Mouse (Mus musculus): ENCODE data around the gene Yars. TPM values are rescaled to one million over a fixed set of nuclear protein-coding genes. Genes with fewer than 3 reads are reported as not detected.
A peak's percentile ranks its signal among the peaks of the same experiment; 100 is the strongest.

Yars gene
- total RNA-seq, 2 experiments from 2014 or later: 38.8 to 39.2 TPM

DNA sequence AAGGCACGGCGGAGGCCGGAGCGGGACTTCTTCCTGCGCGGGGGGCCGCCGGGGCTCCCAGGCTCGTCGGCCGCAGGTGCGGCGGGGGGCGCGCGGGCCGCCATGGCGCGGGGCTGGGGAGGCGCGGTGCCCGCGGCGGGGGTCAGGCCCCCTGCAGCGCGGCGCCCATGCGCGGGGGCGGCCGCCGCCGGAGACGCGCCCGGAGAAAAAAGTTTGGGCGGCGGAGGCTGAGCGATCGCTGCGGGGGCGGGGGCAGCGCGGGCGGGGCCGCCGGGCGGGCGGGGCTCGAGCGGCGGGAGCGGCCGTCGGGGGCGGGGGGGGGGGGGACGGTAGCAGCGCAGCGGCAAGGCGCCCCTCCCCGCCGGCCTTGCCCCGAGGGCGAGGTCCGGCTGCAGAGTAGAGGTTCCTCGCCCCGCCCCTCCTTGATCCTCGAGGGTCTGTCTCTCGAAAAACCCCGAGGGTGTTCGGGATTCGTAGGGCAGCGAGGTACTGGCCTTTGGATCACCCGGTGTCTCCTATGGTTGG lies 58.7 kb downstream of the Yars start:
- DNase-seq: no peak
- intact Hi-C loops (cut with DNase I): no loop called here

DNA sequence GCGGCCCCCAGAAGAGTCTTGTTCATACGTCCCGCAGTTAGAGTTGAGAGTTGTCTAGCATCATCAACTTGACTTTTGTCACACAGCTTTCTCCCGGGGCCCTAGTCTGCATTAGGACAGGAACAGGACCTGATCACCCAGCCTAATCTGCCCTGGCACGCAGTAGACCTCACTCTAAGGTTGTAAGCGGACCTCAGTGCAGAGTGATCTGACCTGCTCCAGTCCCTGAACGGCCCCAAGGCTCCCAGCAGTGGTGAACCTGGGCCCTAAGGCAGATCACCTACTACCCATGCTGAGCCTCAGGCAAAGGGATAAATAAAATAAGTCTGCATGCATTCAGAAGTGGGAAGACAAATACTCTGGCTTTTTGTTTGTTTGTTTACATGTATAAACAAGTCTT lies 59.7 kb downstream of the Yars start:
- intact Hi-C loops (cut with DNase I): no loop called here
- no peak for DNase-seq

DNA sequence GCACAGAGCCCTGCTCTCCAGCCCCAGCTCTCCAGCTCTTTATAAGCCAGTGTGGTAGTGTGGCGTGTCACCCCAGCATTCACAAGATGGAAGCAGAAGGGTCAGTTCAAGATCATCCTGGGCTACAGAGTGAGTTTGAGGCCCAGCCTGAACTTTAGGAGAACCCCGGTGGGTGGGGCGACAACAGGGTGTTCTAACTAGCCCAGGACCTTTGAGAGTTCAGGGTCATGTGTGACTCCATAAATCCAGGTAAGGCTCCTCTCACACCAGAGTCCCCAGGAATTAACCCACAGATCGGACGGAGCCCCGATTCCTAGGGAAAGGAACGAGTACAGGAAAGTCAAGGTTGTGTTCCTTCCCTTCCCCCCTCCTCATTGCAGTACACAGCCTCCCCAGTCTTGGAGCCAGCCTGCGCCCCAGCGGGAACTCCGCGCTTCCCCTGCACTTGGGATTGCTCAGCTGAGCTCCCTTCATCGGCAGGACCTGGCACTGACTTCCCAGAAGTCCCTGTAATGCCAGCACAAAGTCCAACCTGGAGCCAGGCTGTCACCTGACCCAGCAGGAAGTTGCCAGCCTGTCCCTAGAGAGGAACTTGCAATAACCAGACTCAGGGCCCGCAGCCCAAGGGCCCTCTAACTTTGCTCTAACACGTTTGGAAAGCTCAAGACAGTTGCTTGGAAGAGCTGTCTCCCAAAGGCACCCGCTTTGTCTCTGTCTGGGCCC lies 61.4 kb downstream of the Yars start:
- intact Hi-C loops (cut with DNase I): no loop called here
- peak in 1 of 2 experiments; percentile 55 for DNase-seq

DNA sequence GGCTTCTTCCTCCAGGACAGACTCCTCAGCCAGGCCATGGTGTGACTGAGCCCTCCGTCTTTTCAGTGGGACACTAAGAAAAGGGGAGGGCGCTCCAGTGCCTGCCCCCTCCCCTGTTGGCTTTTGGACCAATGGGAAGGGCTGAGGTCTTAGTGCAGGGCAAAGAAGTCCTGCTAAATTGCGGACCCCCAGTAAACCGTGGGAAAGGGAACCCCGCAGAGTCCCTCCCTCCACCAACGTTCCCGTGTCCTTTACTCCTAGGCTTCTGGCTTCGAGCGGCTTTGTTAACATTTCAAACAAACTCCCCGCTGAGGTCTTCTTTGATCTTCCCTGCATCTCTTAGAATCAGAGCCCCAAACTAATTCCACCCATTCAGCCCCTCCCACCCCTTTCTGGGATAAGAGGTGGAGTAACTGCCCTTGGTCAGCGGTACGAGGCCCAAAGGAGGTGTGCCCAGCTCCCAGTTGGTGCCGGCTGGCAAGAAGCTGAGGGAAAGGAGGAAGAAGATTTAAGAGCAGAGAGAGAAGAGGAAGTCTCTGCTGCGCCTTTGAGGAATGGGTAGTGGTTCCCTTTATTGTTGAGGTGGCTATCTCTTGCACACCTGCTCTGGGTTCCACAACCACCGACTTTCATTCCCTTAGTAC lies 62.0 kb downstream of the Yars start:
- DNase-seq: no peak
- intact Hi-C loops (cut with DNase I): no loop called here

DNA sequence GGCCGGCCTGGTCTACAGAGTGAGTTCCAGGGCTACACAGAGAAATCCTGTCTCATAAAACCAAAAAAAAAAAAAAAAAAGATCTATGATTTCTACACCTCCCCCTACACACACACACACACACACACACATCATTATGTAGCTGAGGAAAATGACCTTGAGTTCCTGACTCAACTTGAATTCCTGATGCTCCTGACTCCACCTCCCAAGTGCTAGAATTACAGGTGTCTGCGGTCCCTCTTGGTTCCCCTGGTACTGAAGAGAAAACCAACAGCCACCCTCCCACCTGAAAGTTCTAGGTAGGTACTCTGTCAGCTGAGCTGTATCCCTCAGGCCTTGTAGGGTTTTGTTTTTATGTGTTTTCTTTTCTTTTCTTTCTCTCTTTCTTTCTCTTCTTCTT lies 62.9 kb downstream of the Yars start:
- DNase-seq: no peak
- intact Hi-C loops (cut with DNase I): no loop called here

DNA sequence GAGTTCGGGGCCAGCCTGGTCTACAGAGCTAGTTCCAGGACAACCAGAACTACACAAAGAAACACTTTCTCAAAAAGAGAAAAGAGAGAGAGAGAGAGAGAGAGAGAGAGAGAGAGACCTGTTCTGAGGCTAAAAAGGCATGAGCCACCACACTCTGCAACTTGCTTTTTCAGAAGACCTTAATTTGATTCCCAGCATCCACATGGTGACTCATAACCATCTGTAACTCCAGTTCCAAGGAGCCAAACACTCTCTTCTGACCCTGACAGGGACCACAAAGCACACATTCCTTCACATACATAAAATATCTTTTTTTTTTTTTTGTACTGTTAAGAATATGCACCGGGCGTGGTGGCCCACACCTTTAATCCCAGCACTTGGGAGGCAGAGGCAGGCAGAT lies 65.0 kb downstream of the Yars start:
- no peak for DNase-seq
- intact Hi-C loops (cut with DNase I): no loop called here

DNA sequence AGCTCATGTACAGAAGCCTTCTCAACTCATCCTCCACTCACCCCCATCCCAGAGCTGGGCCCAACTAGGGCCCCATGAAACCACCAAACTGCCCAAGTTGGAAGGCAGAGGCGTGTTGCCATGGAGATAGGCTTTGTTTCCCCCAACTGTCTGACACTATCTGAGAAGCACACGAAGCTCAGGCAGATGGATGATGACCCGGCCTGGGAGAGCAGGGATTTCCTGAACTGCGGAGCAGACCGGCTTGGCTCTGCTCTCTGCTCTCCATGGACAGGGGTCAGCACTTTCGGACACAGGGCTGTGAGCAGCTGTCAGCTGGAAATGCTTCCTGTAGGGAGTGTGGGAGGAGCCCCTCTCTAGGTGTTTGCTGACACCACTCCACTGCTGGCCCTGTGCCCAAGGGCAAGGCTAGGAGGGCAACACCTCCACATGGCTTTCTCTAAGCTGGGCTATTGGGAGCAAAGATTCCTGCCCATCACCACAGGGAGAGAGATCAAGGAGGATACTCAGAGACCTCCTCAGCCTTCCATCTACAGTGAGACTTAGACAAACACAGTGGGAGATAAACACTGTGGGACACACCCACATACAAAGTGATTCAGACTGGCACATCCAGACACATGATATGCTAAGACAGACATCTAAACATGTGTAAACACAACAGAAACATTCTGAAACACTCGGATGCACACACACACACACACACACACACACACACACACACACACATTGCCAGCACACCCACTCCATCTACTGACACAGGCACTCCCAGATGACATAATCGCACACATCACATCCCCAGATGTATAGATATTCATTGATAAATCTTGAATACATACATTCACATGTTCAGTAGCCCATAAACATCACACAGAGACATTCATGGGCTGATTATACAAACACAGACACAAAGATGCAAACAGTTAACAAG lies 67.2 kb downstream of the Yars start:
- intact Hi-C loops (cut with DNase I): no loop called here
- DNase-seq: peak; percentile 66 to 72

DNA sequence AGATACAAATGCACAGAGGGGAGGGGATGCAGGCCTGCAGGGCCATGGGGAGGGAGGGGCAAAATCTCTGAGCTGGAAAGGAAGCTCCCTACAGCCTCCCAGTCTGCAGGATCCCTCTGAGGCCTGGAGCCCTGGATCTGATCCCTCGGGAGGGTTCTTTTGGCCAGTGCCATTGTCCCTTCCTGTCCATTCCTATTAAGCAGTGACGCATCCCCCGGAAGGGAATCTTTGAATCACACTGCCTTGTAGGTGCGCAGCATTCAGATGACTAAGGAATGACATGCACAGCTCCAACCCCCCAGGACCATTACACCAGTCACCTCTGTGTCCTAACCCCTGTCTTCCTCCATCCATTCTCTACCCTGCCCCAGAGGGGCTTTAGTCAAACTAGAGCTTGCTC lies 69.5 kb downstream of the Yars start:
- peak; percentile 57 to 64 for DNase-seq
- intact Hi-C loops (cut with DNase I): no loop called here

DNA sequence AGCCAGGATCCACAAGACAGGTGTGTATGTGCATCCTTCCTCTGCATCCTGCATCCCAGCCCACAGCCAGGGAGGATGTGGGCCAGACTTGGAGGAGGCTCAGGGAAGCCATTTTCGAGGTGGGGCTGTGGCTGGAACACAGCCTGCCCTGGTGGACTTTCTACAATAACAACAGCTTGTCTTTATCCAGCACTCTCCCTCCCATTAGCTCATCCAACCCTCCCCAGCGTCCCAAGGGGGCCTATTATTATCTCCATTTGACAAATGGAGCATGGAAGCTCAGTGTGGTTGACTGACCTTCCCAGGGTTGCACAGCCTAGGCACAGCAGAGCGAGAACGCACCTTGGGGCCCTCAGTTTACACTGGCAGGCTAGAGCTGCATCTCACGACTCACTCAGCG lies 71.1 kb downstream of the Yars start:
- intact Hi-C loops (cut with DNase I): no loop called here
- peak; percentile 74 to 80 for DNase-seq

DNA sequence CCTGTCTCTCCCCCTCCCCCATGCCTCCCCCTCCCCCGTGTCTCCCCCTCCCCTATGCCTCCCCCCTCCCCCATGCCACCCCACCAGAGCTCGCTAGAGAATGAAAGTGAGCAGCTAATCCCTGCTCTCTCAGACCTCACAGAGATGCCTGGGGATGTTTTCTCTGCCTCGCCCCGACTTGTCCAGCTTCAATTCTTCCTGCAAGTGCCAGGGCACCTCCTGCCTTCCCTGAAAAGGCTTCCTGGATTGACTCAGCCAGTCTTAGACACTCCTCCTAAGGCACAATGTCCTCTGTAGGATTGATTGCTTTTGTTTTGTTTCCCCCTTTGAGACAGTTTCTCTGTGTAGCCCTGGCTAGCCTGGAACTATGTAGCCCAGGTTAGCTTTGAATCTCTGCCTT lies 71.6 kb downstream of the Yars start, which contains the start of gene C77080:
TSS of gene C77080 (minus strand) at position 209 of the 400 bp plus-strand sequence.
- DNase-seq: no peak
- intact Hi-C loops (cut with DNase I): no loop called here

DNA sequence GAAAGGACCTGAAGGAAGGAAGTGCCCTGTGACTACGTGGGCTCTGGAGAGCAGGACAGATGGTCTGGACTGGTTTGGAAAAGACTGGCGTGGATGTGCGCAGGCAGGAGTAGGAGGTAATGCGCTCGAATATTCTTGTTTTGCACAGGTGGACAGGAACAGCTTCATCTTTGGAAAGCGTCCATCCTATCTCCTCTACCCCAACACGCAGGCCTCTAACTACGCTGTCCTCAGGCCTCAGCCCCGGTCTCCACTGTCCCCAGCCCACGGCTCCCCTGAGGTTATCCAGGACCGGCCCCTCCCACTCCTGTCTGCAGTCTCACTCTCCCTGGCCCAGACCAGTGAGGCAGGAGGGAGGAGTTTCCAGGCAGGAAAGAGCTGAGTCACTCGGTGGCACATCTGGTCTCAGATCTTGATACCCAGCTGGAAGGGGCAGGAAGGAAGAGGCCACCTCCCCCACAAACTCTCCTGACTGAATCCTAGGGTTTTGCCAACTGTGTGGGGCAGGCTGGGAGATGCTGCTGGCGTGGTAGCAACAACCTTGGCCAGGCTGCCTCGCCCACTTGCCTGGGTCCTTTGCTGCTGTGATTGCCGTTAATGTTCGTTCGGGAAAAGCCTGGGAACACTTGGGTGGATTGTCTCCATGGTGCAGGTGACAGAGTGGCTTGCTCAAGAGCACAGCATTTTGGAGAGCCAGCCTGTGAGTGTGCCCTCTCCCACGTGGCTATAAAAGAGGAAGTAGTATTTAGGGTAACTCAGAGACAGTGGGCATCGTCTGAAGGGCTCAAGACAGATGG lies 73.9 kb downstream of the Yars start:
- DNase-seq: peak; percentile 62 to 65
- intact Hi-C loops (cut with DNase I): no loop called here

DNA sequence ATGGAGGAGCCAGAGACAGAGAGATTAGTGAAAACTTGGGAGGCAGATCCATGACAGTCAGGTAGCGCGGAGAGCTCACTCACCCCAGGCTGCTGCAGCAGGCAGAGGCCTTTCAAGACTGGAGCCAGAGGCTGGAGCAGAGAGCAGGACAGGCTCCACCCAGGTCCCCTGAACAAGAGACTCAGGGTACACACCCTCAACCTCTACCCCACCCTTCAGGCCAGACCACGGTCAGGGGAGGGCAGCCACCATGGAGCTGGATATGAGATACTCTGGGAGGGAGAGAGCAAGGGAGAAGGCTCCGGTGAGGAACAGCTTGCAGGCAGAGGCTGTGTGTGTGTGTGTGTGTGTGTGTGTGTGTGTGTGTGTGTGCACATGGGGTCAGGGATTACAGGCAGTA lies 76.6 kb downstream of the Yars start:
- no peak for DNase-seq
- intact Hi-C loops (cut with DNase I): no loop called here

DNA sequence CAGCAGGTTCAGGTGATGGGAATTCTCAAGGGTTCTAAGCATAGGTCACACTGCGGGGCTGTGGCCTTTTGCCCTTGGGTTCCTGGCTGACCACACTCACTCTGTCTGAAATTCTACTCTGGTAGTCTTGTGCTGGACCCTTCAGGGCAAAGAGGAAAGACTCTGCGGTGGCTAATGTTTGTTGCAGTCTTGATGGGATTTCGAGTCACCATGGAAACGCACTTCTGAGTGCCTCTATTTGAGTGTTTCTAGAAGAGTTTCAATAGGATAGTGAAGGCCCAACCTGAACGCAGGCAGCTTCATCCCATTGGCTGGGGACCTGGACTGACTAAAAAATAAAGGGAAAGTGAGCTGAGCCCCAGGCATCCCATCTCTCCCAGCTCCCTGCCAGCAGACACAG lies 77.3 kb downstream of the Yars start:
- intact Hi-C loops (cut with DNase I): no loop called here
- DNase-seq: no peak

DNA sequence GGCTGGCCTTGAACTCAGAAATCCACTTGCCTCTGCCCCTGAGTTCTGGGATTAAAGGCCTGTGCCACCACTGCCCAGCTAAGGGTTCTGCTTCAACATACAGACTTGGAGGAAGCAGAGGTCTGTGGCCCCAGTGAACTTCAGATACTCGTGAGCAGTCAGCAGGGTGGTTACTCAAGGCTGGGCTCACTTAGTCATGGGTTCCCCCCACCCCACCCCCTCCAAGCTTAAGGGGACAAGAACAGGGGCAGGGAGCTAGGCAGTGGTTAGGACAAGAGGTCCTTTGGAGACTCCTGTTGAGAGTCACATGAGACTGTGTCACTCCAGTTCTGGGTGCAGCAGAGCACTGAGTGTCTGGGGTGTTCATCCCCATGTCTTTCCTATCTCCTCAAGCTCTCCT lies 79.1 kb downstream of the Yars start:
- no peak for DNase-seq
- intact Hi-C loops (cut with DNase I): no loop called here

Other genes with a start within 250 kb of the Yars start
- gene Azin2, start 227.3 kb upstream of the Yars start, total RNA-seq (2021): 1 to 10 TPM; 5.8 to 6.0 TPM
- gene Ak2, start 197.8 kb upstream of the Yars start, total RNA-seq (2021): 10 to 100 TPM; 91.3 to 93.4 TPM
- 10 to 100 TPM; 20.9 to 22.2 TPM for gene Rnf19b, start 131.5 kb upstream of the Yars start, total RNA-seq (2021)
- not detected for gene Tmem54, start 84.2 kb upstream of the Yars start, total RNA-seq (2021)
- gene Hpca, start 67.7 kb upstream of the Yars start, total RNA-seq (2021): under 1 TPM in 1 of 2 experiments, not detected in 1; 0.47 TPM
- gene Fndc5, start 52.8 kb upstream of the Yars start, total RNA-seq (2021): 100 to 1,000 TPM; 162 to 167 TPM
- gene S100pbp, start within 50 bp of the Yars start, total RNA-seq (2021): 10 to 100 TPM; 18.0 to 21.7 TPM
- gene C77080, start 71.6 kb downstream of the Yars start, total RNA-seq (2021): 1 to 10 TPM; 4.9 to 5.9 TPM
- gene Sync, start 97.9 kb downstream of the Yars start, total RNA-seq (2021): 10 to 100 TPM; 13.4 TPM
- 100 to 1,000 TPM; 134 to 137 TPM for gene Rbbp4, start 145.6 kb downstream of the Yars start, total RNA-seq (2021)
- 10 to 100 TPM; 21.9 to 22.1 TPM for gene Zbtb8os, start 145.9 kb downstream of the Yars start, total RNA-seq (2021)
- gene Zbtb8a, start 188.4 kb downstream of the Yars start, total RNA-seq (2021): 1 to 10 TPM; 5.9 to 7.1 TPM

All from heart, postnatal 10 days (tissue).